Mouse (Mus musculus) midbrain, embryonic 11.5 days (tissue): ENCODE data around the gene Rps17. TPM values are rescaled to one million over a fixed set of nuclear protein-coding genes. Genes with fewer than 3 reads are reported as not detected.

Experiments
- ATAC-seq: fragments of 200-750 bp; cut with Nextera tagmentation; 2 replicates; pipeline ENCODE4 v1.8.0; 2017; ENCODE audit warnings: moderate TSS enrichment, moderate library complexity; ENCODE audit not compliant: low FRiP score
- DNase-seq: peaks from one replicate; pipeline ENCODE4 v3.0.0; 2015; ENCODE audit warnings: low spot score; ENCODE audit errors: missing footprints
- H3K27ac ChIP-seq: fragments of 300-500 bp; sonication (generic); 2 replicates; pipeline ENCODE4 v1.5.1; 2014; ENCODE audit warnings: low read depth, low read length
- H3K27me3 ChIP-seq: fragments of 300-500 bp; sonication (generic); 2 replicates; pipeline ENCODE4 v1.6.1; 2014; ENCODE audit warnings: mild to moderate bottlenecking, low read length, moderate library complexity, mixed read lengths; ENCODE audit not compliant: control insufficient read depth, insufficient read depth
- H3K36me3 ChIP-seq: fragments of 300-500 bp; sonication (generic); 2 replicates; pipeline ENCODE4 v1.6.1; 2014; ENCODE audit warnings: mild to moderate bottlenecking, low read length, moderate library complexity, mixed read lengths; ENCODE audit not compliant: control insufficient read depth, insufficient read depth
- H3K4me1 ChIP-seq: fragments of 300-500 bp; sonication (generic); 2 replicates; pipeline ENCODE4 v1.6.1; 2014; ENCODE audit warnings: low read length; ENCODE audit not compliant: control insufficient read depth, insufficient read depth
- H3K4me2 ChIP-seq: fragments of 300-500 bp; sonication (generic); 2 replicates; pipeline ENCODE4 v1.6.1; 2014; ENCODE audit warnings: mild to moderate bottlenecking, moderate library complexity
- H3K4me3 ChIP-seq: fragments of 300-500 bp; sonication (generic); 2 replicates; pipeline ENCODE4 v1.5.1; 2014; ENCODE audit warnings: low read depth, low read length
- H3K9ac ChIP-seq: fragments of 300-500 bp; sonication (generic); 2 replicates; pipeline ENCODE4 v1.6.1; 2014; ENCODE audit warnings: low read length
- H3K9me3 ChIP-seq: fragments of 300-500 bp; sonication (generic); 2 replicates; pipeline ENCODE4 v1.6.1; 2016; ENCODE audit warnings: low read length; ENCODE audit not compliant: control insufficient read depth
- WGBS: fragments of 180-500 bp; shearing (Covaris S2); extraction: QIAGEN DNeasy Blood & Tissue Kit; methylation state at CpG from one replicate; pipeline ENCODE4 v1.1.7; 2014; 5-methylcytosine and 5-hydroxymethylcytosine counted together
- polyA plus RNA-seq: library from polyadenylated mRNA; unstranded; fragments of >200 nt; fragmentation: Nextera tagmentation; extraction: Ambion mirVana; gene quantifications from 2 replicates; pipeline ENCODE4 v1.2.1, GENCODE M21; 2014

Rps17 gene
- polyA plus RNA-seq, 1 experiment from 2014 or later: 1,155 TPM

DNA sequence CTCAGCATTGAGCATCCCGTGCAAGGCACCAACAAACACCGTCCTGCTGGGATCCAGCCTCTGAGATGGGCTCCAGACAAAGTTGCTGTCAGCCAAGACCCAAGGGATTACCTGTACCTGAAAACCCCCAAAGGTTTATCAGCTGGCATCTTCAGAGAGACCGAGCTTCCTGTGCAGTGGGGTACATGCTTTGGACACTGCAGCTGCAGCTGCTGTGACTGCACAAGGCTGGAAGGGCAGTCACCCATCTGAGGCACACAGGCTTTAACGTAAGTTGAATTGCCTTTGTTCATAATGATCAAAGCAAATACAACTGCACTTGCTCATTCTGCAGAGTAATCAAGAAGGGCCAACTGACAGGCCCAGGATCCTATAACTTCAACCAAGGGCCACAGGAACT lies 6.8 kb upstream of the Rps17 start:
- Histone ChIP-seq H3K27ac (no peak overlapping the region), H3K27me3 (no peaks in the 10 kb centered on the region), H3K36me3 (no peaks in the 10 kb centered on the region), H3K4me1 (no peaks in the 10 kb centered on the region), H3K4me2 (no peak overlapping the region), H3K9me3 (no peaks in the 10 kb centered on the region), H3K4me3 (no peak overlapping the region), H3K9ac (no peak overlapping the region)
- no peak for ATAC-seq
- 84% methylated on average over 4 of the region's 4 CpGs for WGBS
- DNase-seq: no peak

DNA sequence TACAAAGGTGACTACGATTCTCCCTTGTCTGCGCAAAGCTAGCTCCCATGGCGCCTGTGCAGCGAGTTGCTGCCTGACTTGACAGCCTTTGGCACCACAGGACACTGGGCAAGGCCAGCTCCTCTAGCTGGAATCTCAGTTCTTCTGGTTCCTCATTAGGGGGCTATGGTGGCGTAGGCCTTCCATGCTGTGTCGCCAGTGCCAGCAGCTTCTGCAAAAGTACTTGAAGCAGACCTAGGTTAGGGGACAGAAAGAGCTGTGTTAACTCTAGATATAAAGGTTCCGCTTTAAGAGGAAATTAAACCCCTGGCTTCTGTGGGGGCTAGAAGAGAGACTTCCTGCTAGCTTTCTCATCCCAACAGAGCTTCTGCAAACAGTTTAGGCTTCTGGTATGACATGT lies 3.2 kb upstream of the Rps17 start:
- Histone ChIP-seq H3K36me3 (no peaks in the 10 kb centered on the region), H3K27me3 (no peaks in the 10 kb centered on the region), H3K9me3 (no peaks in the 10 kb centered on the region), H3K4me3 (no peak overlapping the region), H3K9ac (no peak overlapping the region), H3K27ac (no peak overlapping the region), H3K4me1 (peaks cover 8% of the 10 kb centered on the region), H3K4me2 (no peak overlapping the region)
- ATAC-seq (no peak), DNase-seq (no peak)
- 58% methylated on average over 7 of the region's 7 CpGs for WGBS

DNA sequence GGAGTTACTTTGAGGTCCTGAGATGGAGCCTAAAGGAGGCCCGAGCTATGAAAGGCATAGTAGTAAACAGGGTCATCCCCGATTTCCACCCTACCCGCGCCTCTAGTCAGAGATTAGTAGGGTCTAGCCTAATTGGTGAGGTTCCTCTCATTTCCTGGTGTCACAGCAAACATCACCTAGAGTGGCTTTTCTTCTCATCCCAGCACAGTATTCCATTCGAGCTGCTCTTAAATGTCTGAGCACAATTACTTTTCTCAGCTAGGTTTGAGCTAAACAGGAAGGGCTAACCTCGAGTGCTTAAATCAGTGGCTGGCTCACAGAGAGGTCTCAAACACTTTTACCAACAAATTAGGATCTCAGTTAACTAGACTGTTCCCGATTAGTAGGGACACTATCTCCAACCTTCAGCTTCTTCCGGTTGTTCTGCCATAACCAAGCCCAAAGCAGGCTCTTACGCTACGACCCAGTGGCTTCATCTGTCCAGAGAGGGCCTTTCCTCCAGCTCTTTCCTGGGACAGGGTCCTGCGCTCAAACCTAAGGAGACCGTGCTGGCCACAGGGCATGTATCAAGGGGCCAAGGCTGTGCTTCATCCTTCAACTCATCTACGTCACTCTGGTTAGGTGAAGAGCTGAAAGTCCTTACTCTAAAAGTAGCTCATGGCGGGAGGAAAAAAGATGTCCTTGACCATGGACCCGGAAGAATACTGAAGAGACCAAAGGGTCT lies 555 bp upstream of the Rps17 start:
- no peaks in the 10 kb centered on the region for H3K27me3 ChIP-seq
- H3K27ac ChIP-seq: no peak overlapping the region; the same call in 1 of the 2 replicates
- H3K36me3 ChIP-seq: peaks cover 7% of the 10 kb centered on the region; the same call in 1 of the 2 replicates
- ATAC-seq: 0 out of 2 replicates have a peak, but pooled peaks have one; percentile 5
- peak overlapping the region; percentile 65 for H3K4me3 ChIP-seq
- H3K9me3 ChIP-seq: no peaks in the 10 kb centered on the region
- WGBS: 62% methylated on average over 15 of the region's 15 CpGs
- DNase-seq: no peak
- H3K4me2 ChIP-seq: peak overlapping the region; percentile 45
- H3K4me1 ChIP-seq: peaks cover 14% of the 10 kb centered on the region
- H3K9ac ChIP-seq: peak overlapping the region; percentile 71

DNA sequence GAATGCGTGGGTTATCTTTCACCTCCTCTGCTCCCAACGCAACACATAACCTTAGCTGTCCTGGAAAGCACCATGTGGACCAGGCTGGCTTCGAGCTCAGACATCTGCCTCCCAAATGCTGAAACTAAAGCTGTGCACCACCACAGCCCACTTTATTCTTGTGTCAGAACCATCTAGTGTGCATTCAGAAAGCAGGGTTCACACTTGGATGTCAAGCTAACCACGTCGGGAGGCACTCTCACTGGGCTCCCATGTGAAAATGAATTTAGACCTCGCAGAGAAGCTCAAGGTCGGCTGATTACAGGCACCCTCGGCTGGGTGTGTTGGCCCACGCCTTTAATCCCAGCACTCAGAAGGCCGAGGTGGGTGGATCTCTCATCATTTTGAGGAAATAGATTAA lies 1.2 kb downstream of the Rps17 start:
- peak overlapping the region; percentile 87 for H3K9ac ChIP-seq
- no peaks in the 10 kb centered on the region for H3K9me3 ChIP-seq
- no peaks in the 10 kb centered on the region for H3K27me3 ChIP-seq
- H3K27ac ChIP-seq: no peak overlapping the region
- H3K4me2 ChIP-seq: peak overlapping the region; percentile 89
- peak overlapping the region; percentile 65 for H3K4me3 ChIP-seq
- peaks cover 14% of the 10 kb centered on the region for H3K4me1 ChIP-seq
- 17% methylated on average over 10 of the region's 10 CpGs for WGBS
- no peak for ATAC-seq
- DNase-seq: no peak
- H3K36me3 ChIP-seq: peaks cover 16% of the 10 kb centered on the region; the same call in 1 of the 2 replicates

DNA sequence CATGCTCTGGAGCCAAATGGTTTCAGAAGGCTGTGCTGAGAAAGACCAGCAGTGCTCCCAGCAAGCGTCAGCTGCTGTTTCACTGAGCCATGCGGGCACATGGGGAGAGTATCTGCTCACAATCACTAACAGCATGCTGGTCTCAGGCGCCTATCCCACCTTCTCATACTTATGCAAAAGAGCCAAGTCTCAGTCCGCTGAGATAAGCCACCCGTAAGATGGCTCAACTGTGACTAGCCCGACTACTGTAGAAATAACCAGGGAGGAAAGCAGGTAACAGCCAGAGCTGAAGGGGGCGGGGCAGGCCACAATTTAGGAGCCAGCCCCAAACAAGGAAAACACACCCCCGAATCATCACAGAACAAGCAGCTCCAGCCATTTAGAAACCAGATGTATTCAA lies 1.7 kb downstream of the Rps17 start:
- H3K9ac ChIP-seq: peak overlapping the region; percentile 87
- peak overlapping the region; percentile 89 for H3K4me2 ChIP-seq
- DNase-seq (peak; percentile 65), ATAC-seq (no peak)
- WGBS: 36% methylated on average over 8 of the region's 8 CpGs
- H3K4me1 ChIP-seq: peaks cover 14% of the 10 kb centered on the region
- peak overlapping the region; percentile 65 for H3K4me3 ChIP-seq
- peaks cover 16% of the 10 kb centered on the region; the same call in 1 of the 2 replicates for H3K36me3 ChIP-seq
- H3K9me3 ChIP-seq: no peaks in the 10 kb centered on the region
- H3K27ac ChIP-seq: no peak overlapping the region
- no peaks in the 10 kb centered on the region for H3K27me3 ChIP-seq

DNA sequence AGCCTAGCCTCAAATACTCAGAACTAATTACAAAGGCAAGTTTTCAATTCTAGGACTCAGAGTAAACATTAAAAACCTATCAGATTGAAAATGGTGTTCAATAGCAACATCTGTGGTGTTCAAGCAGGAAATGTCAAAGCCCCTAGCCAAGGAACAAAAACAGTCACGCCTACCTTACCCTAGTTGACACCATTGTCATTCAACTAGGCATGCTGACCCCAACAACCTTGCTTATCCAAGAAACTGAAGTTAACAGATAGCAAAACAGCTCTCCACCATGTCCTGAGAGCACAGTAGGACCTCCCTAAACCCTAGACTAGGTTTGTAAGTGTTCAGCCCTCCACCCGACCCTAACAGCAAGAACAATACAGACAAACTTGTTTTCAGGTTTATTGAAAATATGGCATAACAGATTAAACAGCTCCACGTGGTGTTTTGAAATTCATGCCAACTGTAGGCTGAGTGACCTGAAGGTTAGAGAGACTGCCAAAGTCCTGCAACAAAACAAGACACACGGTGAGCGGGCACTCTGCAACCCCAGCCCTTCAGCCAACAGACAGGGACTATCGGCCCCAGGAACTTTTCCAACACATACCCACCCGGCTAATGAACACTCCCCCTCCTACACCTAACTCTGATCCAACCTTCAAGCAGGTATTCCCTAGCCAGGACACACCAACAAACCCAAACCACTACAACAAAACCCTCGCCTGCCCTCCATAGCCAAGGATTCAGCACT lies 2.5 kb downstream of the Rps17 start:
- H3K4me2 ChIP-seq: peak overlapping the region; percentile 89; the same call in 1 of the 2 replicates
- H3K36me3 ChIP-seq: peaks cover 16% of the 10 kb centered on the region; the same call in 1 of the 2 replicates
- peak overlapping the region; percentile 87 for H3K9ac ChIP-seq
- no peaks in the 10 kb centered on the region for H3K9me3 ChIP-seq
- H3K4me3 ChIP-seq: peak overlapping the region; percentile 65
- 72% methylated on average over 8 of the region's 8 CpGs for WGBS
- H3K27ac ChIP-seq: no peak overlapping the region; the same call in 1 of the 2 replicates
- ATAC-seq (no peak), DNase-seq (no peak)
- no peaks in the 10 kb centered on the region for H3K27me3 ChIP-seq
- peaks cover 14% of the 10 kb centered on the region for H3K4me1 ChIP-seq

DNA sequence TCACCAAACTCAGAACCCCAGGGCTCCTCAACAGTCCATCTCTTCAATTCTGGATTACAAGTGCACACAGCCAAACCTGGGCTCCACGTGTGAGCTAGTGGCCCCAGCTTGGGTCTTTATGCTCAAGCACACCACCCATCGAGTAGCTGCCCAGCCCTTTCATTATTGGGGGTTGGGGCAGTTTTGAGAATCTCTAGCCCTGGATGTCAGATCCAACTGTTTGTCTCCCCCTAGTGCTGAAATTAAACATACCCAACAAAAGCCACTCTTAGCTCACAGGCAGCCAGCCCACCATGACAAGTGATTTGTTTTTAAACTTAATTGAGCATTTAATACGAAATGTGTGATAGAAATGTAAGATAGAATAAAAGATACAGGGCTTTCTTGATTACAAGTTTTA lies 3.5 kb downstream of the Rps17 start:
- Histone ChIP-seq H3K9ac (no peak overlapping the region), H3K9me3 (no peaks in the 10 kb centered on the region), H3K27ac (no peak overlapping the region), H3K4me1 (peaks cover 14% of the 10 kb centered on the region), H3K4me2 (no peak overlapping the region), H3K36me3 (peaks cover 16% of the 10 kb centered on the region; the same call in 1 of the 2 replicates), H3K4me3 (no peak overlapping the region), H3K27me3 (no peaks in the 10 kb centered on the region)
- 60% methylated on average over 3 of the region's 3 CpGs for WGBS
- DNase-seq (no peak), ATAC-seq (no peak)

DNA sequence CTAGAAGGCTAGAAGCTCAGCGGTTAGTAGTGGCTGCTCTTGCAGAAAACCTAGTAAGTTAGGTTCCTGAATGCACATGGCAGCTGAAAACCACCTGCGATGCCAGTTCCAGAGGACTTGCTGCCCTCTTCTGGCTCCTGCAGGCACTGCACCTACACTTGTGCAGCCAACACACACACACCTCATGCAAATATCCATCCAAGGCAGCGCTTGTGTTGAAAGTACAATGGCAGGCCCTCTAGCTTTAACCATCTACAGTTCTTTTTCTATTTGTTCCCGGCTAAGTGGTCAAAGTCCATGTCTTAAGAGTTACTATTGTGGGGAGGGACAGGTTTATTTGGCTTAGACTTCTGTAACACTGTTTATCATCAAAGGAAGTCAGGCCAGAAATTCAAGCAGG lies 5.3 kb downstream of the Rps17 start:
- Histone ChIP-seq H3K27ac (no peak overlapping the region), H3K36me3 (peaks cover 16% of the 10 kb centered on the region; the same call in 1 of the 2 replicates), H3K9me3 (no peaks in the 10 kb centered on the region), H3K4me1 (peaks cover 25% of the 10 kb centered on the region), H3K27me3 (no peaks in the 10 kb centered on the region), H3K4me3 (no peak overlapping the region), H3K4me2 (no peak overlapping the region), H3K9ac (no peak overlapping the region)
- 82% methylated on average over 4 of the region's 4 CpGs for WGBS
- peak; percentile 90 for DNase-seq
- no peak for ATAC-seq

DNA sequence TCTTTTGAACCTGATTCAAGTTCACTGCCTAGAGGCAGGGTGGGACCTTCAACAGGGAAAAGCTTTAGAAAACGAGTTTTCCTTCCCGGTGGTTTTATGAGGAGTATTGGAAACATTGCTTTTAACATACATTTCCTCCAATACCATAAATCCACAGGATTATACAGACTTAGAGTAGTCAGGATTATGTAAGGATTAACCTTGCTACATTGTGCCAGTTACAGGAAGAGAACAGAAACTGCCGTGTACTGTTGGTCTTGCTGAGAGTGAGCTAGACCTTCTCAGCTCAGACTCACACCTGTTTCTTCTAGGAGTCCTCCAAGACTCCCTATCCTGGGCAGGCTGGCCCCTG lies 6.6 kb downstream of the Rps17 start:
- Histone ChIP-seq H3K27ac (no peak overlapping the region), H3K9ac (no peak overlapping the region), H3K36me3 (peaks cover 16% of the 10 kb centered on the region; the same call in 1 of the 2 replicates), H3K9me3 (no peaks in the 10 kb centered on the region), H3K4me2 (no peak overlapping the region), H3K4me1 (peaks cover 19% of the 10 kb centered on the region), H3K4me3 (no peak overlapping the region), H3K27me3 (no peaks in the 10 kb centered on the region)
- 82% methylated on average over 3 of the region's 3 CpGs for WGBS
- peak; percentile 75 for DNase-seq
- ATAC-seq: no peak
